Mouse (Mus musculus) spleen, adult 10 weeks (tissue): ENCODE data around the gene Arl11. TPM values are rescaled to one million over a fixed set of nuclear protein-coding genes. Genes with fewer than 3 reads are reported as not detected.

Experiments used
- polyA plus RNA-seq: library from polyadenylated mRNA; stranded (reverse); fragments of 350-450 nt; fragmentation: Illumina TruSeq; extraction: RNeasy Lipid Tissue Mini Kit (QIAGEN cat#74804); gene quantifications from one replicate; pipeline ENCODE4 v1.2.3, GENCODE M21; 2015; ENCODE audit warnings: low replicate concordance; ENCODE audit not compliant: insufficient read depth

The Arl11 gene
- 4.3 TPM for polyA plus RNA-seq

GRCm38 (mm10) chr14:61309593-61309992 is at the start of gene Arl11:
Gene Arl11, plus strand, starts transcription at chr14:61309753.

GRCm38 (mm10) chr14:61360131-61360980 is 50.8 kb downstream of the Arl11 start, which contains the start of gene Ebpl:
Gene Ebpl, minus strand, starts transcription at chr14:61360439.

Other genes starting within 250 kb of the Arl11 start
- gene Sacs, start 171.3 kb upstream of the Arl11 start, polyA plus RNA-seq = 13.7 TPM
- gene Sgcg, start 51.3 kb upstream of the Arl11 start, polyA plus RNA-seq = 0.35 TPM
- gene Ebpl, start 50.7 kb downstream of the Arl11 start, polyA plus RNA-seq = 3.9 TPM
- gene Kpna3, start 130.1 kb downstream of the Arl11 start, polyA plus RNA-seq = 49.0 TPM
- gene Spryd7, start 247.1 kb downstream of the Arl11 start, polyA plus RNA-seq = 10.1 TPM